Mouse (Mus musculus): ENCODE data around the gene Srrm2.

GRCm38 (mm10) chr17:23803366-23804041, 13.2 kb downstream of the Srrm2 start:
- no peak for TF ChIP-seq CTCF (IDR thresholded peaks at IDR 0.05; ENCODE audit: control insufficient read depth, insufficient read depth, insufficient replicate concordance, low read depth, low read length)
- no peak; the same call in 1 of the 2 replicates for TF ChIP-seq POLR2A (IDR thresholded peaks at IDR 0.05; ENCODE audit: control insufficient read depth, low read depth, low read length)
